Mouse (Mus musculus): ENCODE data around the gene Hyal1. TPM values are rescaled to one million over a fixed set of nuclear protein-coding genes. Genes with fewer than 3 reads are reported as not detected.
"Not testable (repeated sequence)": the region's sequence is repeated elsewhere in the genome, so short reads cannot be mapped to it uniquely, and the experiment has no call there.

Hyal1 gene
- polyA plus RNA-seq, 1 experiment from 2014 or later, result 6.6 TPM

DNA sequence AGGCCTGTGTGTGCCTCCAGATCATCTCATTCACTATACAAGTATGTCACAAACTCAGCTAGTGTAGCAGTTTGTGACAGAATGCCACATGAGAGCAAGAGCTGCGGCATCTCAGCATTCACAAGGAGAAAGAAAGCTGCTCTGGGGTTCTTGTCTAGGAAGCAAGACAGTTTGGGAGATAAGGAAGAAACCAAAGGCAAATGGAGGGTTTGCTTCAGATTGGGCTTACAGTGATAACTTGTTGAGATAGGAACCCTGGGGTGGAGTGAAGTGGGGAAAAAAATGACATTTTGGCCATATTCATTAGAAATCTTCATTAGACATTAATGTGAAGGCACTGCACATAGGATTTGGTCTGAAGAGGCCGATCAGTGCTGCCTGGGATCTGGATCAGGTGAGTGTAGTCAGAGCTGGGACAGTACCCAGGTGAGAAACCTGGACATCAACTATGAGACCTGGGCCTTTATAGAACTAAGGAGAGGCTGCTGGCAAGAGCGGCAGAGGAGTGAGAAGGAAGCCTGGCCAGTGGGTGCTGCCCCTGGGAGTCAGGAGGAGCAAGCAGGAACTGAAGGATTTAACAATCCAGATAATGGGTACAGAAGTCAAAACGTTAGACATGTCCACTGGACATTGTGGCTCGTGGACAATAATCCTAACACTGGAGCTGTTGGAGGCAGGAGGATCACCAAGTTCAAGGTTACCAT, 23.9 kb upstream of the Hyal1 start:
- H3K27me3 ChIP-seq (ENCODE audit: insufficient read depth, poor library complexity, severe bottlenecking), result peaks cover 58% of the 10 kb centered on the region
- H3K4me1 ChIP-seq (replicated peaks), result peaks cover 65% of the 10 kb centered on the region
- peak overlapping the region; percentile 84 for H3K4me3 ChIP-seq
- WGBS, result 82% methylated on average over 5 of the region's 5 CpGs
- DNase-seq (ENCODE audit: low spot score), result no peak
- no peak overlapping the region for H3K27ac ChIP-seq
- peaks cover 16% of the 10 kb centered on the region for H3K36me3 ChIP-seq
- H3K9me3 ChIP-seq, result no peaks in the 10 kb centered on the region

DNA sequence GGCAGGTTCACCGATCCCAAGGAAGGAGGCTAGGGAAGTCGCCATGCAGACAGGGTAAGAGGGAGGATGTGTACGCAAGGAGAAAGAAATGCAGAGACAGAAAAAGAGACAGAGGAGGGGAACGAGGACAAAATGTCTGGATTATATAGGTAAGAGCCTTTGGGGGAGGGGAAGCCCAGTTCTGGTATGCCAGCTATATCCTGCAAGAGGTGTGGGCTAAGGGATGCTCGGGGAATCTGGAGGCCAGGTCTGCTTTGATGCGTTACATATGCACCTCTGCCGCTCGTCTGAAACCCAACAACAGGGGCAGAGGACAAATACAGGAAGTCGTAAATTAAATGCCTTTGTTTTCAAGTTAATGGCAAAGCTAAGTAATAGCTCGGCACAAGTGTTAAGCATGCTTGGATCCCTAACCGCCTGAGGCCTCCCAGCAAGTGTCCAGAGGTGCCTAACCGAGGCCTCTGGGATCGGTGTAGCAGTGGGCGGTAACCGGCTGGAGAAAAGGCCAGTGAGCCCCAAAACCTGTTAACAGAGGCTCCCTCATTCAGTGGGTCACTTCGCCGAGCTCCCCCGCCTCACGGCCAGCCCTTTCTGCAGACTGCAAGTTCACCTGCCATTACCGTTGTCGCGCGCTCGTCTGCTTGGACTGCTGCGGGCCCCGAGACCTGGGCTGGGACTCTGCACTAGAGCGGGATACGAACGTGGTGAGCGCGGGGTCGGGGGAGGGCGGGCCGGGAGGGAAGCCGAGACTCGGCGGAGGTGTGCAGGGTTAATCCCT, 23.0 kb upstream of the Hyal1 start:
- Histone ChIP-seq H3K36me3 (peaks cover 25% of the 10 kb centered on the region), H3K4me3 (peak overlapping the region; percentile 84), H3K4me1 (replicated peaks) (peaks cover 62% of the 10 kb centered on the region), H3K27ac (peak overlapping the region; percentile 96), H3K27me3 (ENCODE audit: insufficient read depth, poor library complexity, severe bottlenecking) (peaks cover 49% of the 10 kb centered on the region), H3K9me3 (no peaks in the 10 kb centered on the region)
- no peak for DNase-seq (ENCODE audit: low spot score)
- 7% methylated on average over 37 of the region's 37 CpGs for WGBS

DNA sequence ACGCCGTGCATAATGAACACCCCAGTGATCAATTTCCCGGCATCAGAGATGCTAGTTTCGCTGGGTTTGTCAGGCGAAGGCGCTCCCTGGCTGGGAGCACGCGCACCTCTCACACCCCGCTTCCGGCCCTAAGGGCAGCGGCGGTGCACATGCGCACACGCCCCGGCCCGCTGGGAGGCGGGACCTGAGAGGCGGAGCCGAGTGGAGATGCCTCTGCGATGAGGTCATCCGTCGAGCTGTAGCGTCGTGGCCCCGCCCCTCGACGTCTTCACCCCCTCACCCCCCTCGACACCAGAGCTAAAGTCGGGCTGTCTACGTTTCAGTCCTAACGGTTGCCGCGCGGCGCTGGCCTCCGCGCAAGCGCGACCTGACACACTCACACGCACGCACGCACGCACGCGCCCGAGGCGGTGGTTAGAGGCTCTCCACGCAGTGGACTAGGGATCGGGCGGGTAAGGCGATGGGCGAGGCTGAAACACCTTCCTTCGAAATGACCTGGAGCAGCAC, 22.4 kb upstream of the Hyal1 start:
- under 1% methylated on average over 53 of the region's 53 CpGs for WGBS
- H3K4me3 ChIP-seq, result peak overlapping the region; percentile 84
- H3K27ac ChIP-seq, result peak overlapping the region; percentile 96
- no peaks in the 10 kb centered on the region for H3K9me3 ChIP-seq
- peaks cover 31% of the 10 kb centered on the region for H3K36me3 ChIP-seq
- H3K27me3 ChIP-seq (ENCODE audit: insufficient read depth, poor library complexity, severe bottlenecking), result peaks cover 42% of the 10 kb centered on the region
- DNase-seq (ENCODE audit: low spot score), result peak; percentile 98
- H3K4me1 ChIP-seq (replicated peaks), result peaks cover 62% of the 10 kb centered on the region

DNA sequence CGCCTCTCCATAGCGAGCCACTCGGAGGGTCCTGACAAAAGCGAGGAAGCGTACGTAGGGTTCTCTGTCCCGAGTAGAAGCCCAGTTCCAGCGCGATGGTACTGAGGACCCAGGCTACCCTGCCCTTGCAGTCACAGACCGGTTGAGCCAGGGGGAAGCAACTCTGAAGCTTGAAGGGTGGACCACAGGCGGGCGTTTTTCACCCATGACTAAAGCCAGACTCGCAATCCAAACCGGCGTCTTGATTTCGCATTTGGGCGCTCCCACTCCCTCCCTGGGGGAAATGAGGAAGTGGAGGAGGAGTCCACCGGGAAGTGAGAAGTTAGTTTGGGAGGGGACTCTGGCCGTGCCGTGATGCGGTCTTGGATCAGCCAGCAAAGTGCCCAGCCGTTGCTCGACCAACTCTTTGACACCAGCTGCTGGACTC, 21.7 kb upstream of the Hyal1 start:
- Histone ChIP-seq H3K36me3 (peaks cover 38% of the 10 kb centered on the region), H3K9me3 (no peaks in the 10 kb centered on the region), H3K4me1 (replicated peaks) (peaks cover 62% of the 10 kb centered on the region), H3K27me3 (ENCODE audit: insufficient read depth, poor library complexity, severe bottlenecking) (peaks cover 36% of the 10 kb centered on the region), H3K4me3 (peak overlapping the region; percentile 84), H3K27ac (peak overlapping the region; percentile 96)
- 0% methylated on average over 23 of the region's 23 CpGs for WGBS
- no peak for DNase-seq (ENCODE audit: low spot score)

DNA sequence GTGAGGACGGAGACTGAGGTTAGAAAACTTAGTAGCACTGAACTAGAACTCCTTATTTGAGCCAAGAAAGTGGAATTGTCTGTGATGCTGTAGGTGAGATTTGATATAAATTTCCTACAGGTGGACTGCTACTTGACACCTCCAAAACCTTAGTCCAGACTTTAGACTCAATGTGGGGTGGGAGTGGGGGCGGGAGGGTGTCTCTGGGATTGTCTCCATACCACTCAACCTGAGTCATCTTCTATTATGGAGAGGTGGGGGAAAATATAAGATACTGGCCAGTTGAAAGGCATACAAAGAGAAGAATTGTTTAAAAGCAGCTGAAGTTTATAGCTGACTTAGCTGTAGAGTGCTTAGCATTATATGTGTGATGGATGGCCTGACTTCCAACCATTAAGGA, 21.0 kb upstream of the Hyal1 start:
- peaks cover 45% of the 10 kb centered on the region for H3K36me3 ChIP-seq
- H3K27ac ChIP-seq, result peak overlapping the region; percentile 96
- H3K27me3 ChIP-seq (ENCODE audit: insufficient read depth, poor library complexity, severe bottlenecking), result peaks cover 29% of the 10 kb centered on the region
- H3K9me3 ChIP-seq, result no peaks in the 10 kb centered on the region
- H3K4me1 ChIP-seq (replicated peaks), result peaks cover 57% of the 10 kb centered on the region
- 48% methylated on average over 2 of the region's 2 CpGs for WGBS
- no peak for DNase-seq (ENCODE audit: low spot score)
- H3K4me3 ChIP-seq, result peak overlapping the region; percentile 84

DNA sequence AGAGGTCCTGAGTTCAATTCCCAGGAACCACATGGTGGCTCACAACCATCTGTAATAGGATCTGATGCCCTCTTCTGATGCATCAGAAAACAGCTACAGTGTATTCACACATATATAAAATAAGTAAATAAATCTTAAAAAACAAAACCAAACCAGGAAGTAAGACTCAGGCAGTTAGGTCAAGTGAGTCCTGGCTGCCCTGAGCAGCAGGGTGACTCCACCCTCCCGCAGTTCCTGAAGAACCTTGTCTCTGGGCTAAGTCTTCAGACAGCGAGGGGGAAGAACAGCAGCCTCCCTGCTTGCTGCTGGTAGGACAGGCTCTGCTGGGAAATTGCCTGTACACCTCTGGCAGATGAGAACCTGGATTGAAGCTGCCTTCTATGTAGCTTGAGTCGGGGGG, 20.4 kb upstream of the Hyal1 start:
- Histone ChIP-seq H3K27me3 (ENCODE audit: insufficient read depth, poor library complexity, severe bottlenecking) (peaks cover 23% of the 10 kb centered on the region), H3K4me3 (peak overlapping the region; percentile 84), H3K27ac (no peak overlapping the region), H3K4me1 (replicated peaks) (peaks cover 50% of the 10 kb centered on the region), H3K36me3 (peaks cover 51% of the 10 kb centered on the region), H3K9me3 (no peaks in the 10 kb centered on the region)
- DNase-seq (ENCODE audit: low spot score), result no peak
- 81% methylated on average over 3 of the region's 3 CpGs for WGBS

DNA sequence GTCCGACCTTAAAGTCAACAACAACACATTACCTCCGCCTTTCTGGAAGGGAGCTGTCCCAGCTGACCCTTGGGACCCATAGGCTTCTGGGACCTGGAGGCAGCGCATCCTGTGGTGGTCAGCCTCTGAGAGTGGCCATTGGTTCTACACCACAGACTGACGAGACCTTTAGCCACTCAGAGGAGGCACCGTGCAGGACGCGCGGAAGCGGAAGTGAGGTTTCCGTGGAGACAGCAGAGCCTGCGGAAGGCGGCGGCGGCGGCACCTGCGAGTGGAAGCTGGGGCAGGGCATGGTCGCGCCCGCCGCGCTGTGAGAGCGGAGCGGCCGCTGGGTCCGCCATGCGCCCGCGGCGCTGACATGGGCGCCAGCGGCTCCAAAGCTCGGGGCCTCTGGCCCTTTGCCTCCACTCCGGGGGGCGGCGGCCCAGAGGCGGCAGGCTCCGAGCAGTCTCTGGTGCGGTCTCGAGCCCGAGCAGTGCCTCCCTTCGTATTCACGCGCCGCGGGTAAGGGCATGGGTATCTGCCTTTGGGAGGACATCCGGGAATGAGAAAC, 13.6 kb upstream of the Hyal1 start, which contains the start of gene Tusc2:
Gene Tusc2, plus strand, starts transcription at position 227 of the 553 bp plus-strand sequence.
- peaks cover 62% of the 10 kb centered on the region for H3K4me1 ChIP-seq (replicated peaks)
- H3K9me3 ChIP-seq, result no peaks in the 10 kb centered on the region
- no peaks in the 10 kb centered on the region for H3K27me3 ChIP-seq (ENCODE audit: insufficient read depth, poor library complexity, severe bottlenecking)
- H3K36me3 ChIP-seq, result peaks cover 70% of the 10 kb centered on the region
- H3K27ac ChIP-seq, result peak within 1 kb of the TSS; percentile 88
- H3K4me3 ChIP-seq, result peak within 1 kb of the TSS; percentile 95
- under 1% methylated on average over 46 of the region's 46 CpGs for WGBS
- DNase-seq (ENCODE audit: low spot score), result peak; percentile 95

DNA sequence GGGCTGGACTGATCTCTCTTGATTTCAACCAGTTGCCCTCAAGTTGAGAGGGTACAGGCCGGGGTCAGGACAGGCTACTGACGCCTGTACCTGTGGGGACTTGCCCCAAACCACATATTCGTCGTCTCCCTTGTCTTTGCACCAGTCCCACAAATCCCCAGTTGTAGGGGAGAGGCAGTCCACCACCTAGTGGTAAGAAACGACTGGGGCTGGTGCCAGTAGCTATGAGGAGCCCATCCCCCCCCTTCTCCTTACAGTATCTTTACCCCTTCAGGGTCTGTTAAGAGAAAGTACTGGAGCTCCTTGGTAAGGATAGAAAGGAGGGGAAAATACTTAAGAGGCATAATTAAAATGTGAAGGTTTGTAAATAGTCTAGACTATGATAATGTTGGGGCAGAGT, 11.2 kb upstream of the Hyal1 start:
- not testable (repeated sequence) for DNase-seq (ENCODE audit: low spot score); H3K9me3 ChIP-seq; H3K27me3 ChIP-seq (ENCODE audit: insufficient read depth, poor library complexity, severe bottlenecking); H3K27ac ChIP-seq
- 53% methylated on average over 5 of the region's 5 CpGs for WGBS
- Histone ChIP-seq H3K36me3 (peaks cover 51% of the 10 kb centered on the region), H3K4me3 (peak overlapping the region; percentile 20; the same call in 1 of the 2 replicates), H3K4me1 (replicated peaks) (peaks cover 79% of the 10 kb centered on the region)

DNA sequence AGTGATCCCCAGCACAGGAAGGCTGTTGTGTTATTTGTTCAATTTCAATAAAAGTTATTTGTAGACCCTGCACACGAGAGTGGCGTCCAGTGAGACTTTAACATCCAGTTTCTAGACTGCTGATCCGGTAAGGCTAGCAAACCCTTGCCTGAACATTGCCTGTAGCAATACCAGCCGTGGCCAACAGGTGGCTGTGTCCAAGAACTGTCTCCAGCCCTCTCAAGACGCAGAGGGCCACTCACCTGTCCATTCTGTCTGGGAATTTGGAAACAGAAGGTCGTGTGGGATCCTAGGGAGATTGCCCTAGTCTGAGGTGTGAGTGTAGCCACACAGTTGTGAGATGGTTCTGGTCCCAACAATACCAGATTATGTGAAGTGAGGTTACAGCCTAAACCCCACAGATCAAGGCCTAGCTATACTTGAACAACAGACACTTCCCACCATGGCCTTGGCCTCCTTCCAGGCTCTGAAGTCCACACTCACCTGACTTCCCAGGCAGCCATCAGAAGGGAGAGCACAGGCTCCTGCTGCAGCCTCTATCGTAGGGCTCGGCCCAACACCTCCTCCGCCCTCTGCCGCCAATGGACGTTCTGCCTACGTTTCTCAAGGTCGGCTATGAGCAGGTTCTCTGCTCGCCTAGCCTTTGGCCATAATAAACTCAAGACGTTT, 10.6 kb upstream of the Hyal1 start:
- 0 out of 2 replicates have a peak overlapping the region, but pooled peaks have one; percentile 5 for H3K4me3 ChIP-seq
- H3K27me3 ChIP-seq (ENCODE audit: insufficient read depth, poor library complexity, severe bottlenecking), result no peaks in the 10 kb centered on the region
- 0 out of 2 replicates have a peak overlapping the region, but pooled peaks have one; percentile 35 for H3K27ac ChIP-seq
- 61% methylated on average over 15 of the region's 15 CpGs for WGBS
- H3K9me3 ChIP-seq, result no peaks in the 10 kb centered on the region
- H3K4me1 ChIP-seq (replicated peaks), result peaks cover 85% of the 10 kb centered on the region
- DNase-seq (ENCODE audit: low spot score), result peak; percentile 83
- H3K36me3 ChIP-seq, result peaks cover 51% of the 10 kb centered on the region

DNA sequence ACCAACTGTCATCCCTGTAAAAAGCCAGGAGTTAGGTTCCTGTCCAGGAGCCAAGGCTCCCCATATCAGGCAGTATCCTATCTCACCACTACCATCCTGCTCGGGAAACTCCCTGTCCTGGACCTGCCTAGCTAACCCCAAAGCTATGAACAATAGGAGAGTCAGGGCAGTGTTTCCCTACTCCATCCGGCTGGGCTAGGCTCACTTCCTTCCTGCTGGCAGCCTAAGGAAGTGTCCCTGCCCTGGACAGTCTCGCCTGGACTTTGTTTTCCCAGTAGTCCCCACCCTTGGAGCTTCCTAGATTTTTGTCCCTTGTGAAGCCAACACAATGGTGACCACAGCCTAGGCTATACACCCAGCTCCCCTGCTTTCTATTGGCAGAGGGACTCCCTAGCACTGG, 9.9 kb upstream of the Hyal1 start:
- H3K4me3 ChIP-seq, result peak overlapping the region; percentile 84
- no peak for DNase-seq (ENCODE audit: low spot score)
- no peaks in the 10 kb centered on the region for H3K27me3 ChIP-seq (ENCODE audit: insufficient read depth, poor library complexity, severe bottlenecking)
- peak overlapping the region; percentile 98; the same call in 1 of the 2 replicates for H3K27ac ChIP-seq
- peaks cover 91% of the 10 kb centered on the region for H3K4me1 ChIP-seq (replicated peaks)
- peaks cover 51% of the 10 kb centered on the region for H3K36me3 ChIP-seq
- WGBS, result 57% methylated on average over 3 of the region's 3 CpGs
- no peaks in the 10 kb centered on the region for H3K9me3 ChIP-seq

DNA sequence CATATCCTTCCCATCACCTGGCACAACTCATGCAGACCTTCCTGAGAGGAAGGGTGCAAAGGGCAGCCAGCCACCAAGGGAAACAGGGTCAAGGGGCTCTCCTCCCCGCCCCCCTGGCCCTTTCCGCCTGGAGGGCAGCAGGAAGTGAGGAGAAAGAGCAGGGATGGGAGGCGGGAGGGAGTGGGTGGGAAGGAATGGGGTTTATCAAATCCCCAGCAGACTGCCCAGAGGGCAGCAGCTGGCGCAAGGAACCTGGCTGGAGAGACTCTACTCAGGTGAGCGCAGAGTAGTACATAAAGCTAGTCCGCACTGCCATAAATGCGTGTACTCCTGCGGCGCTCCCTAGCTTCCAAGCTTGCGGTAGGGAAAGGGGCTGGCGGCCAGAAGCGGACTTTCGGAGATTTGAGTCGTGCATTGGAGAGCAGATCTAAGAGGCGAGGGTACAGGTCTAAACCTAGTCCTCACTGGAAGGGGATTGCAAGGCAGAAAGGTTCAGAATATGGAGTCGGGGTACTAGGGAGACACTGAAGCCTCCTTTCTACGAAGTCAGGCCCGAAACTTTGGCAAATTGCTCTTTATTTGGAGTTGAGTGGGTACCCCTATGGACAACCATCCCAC, 8.9 kb upstream of the Hyal1 start, which contains the start of gene Hyal2:
Gene Hyal2, plus strand, starts transcription at position 244 of the 618 bp plus-strand sequence.
- Histone ChIP-seq H3K4me1 (replicated peaks) (peaks cover 88% of the 10 kb centered on the region), H3K27me3 (ENCODE audit: insufficient read depth, poor library complexity, severe bottlenecking) (no peaks in the 10 kb centered on the region), H3K36me3 (peaks cover 54% of the 10 kb centered on the region), H3K9me3 (no peaks in the 10 kb centered on the region), H3K4me3 (peak within 1 kb of the TSS; percentile 84), H3K27ac (peak within 1 kb of the TSS; percentile 98)
- 4% methylated on average over 18 of the region's 18 CpGs for WGBS
- DNase-seq (ENCODE audit: low spot score), result peak; percentile 35
